Mouse (Mus musculus) kidney, postnatal 0 days (tissue): ENCODE data around the gene Uprt. TPM values are rescaled to one million over a fixed set of nuclear protein-coding genes. Genes with fewer than 3 reads are reported as not detected.

Experiments
- ATAC-seq: fragments of 200-750 bp; cut with Nextera tagmentation; replicated peaks from 2 replicates; pipeline ENCODE4 v1.8.0; 2017; ENCODE audit warnings: low read depth, moderate number of reproducible peaks, moderate TSS enrichment, moderate library complexity; ENCODE audit not compliant: low FRiP score
- DNase-seq: peaks from one replicate; pipeline ENCODE4 v3.0.0-alpha.2; 2016; ENCODE audit warnings: low spot score
- H3K27ac ChIP-seq: fragments of 300-500 bp; sonication (generic); 2 replicates; pipeline ENCODE4 v1.5.1; 2014; ENCODE audit warnings: mild to moderate bottlenecking
- H3K27me3 ChIP-seq: fragments of 300-500 bp; sonication (generic); 2 replicates; pipeline ENCODE4 v1.6.1; 2014; ENCODE audit warnings: low read length, mixed read lengths; ENCODE audit not compliant: insufficient read depth
- H3K36me3 ChIP-seq: fragments of 300-500 bp; sonication (generic); 2 replicates; pipeline ENCODE4 v1.6.1; 2014; ENCODE audit warnings: low read length, mixed read lengths; ENCODE audit not compliant: insufficient read depth
- H3K4me1 ChIP-seq: fragments of 300-500 bp; sonication (generic); replicated peaks from 2 replicates; pipeline ENCODE4 v1.6.1; 2014; ENCODE audit warnings: antibody characterized with exemption, low read length, mixed read lengths; ENCODE audit not compliant: insufficient read depth
- H3K4me2 ChIP-seq: fragments of 300-500 bp; sonication (generic); 2 replicates; pipeline ENCODE4 v1.6.1; 2014; ENCODE audit warnings: mild to moderate bottlenecking, low read length, moderate library complexity, mixed read lengths
- H3K4me3 ChIP-seq: fragments of 300-500 bp; sonication (generic); replicated peaks from 2 replicates; pipeline ENCODE4 v1.5.1; 2014; ENCODE audit warnings: low read depth, low read length
- H3K9ac ChIP-seq: fragments of 300-500 bp; sonication (generic); 2 replicates; pipeline ENCODE4 v1.6.1; 2014; ENCODE audit warnings: low read depth, low read length
- H3K9me3 ChIP-seq: fragments of 300-500 bp; sonication (generic); replicated peaks from 2 replicates; pipeline ENCODE4 v1.6.1; 2016; ENCODE audit warnings: low read length, inconsistent platforms, mixed read lengths
- CTCF ChIP-seq: IDR thresholded peaks from 2 replicates; pipeline ENCODE4 v1.5.1; 2016; ENCODE audit warnings: antibody characterized with exemption, low read depth, mild to moderate bottlenecking, moderate library complexity
- WGBS: fragments of 180-500 bp; shearing (Covaris S2); extraction: QIAGEN DNeasy Blood & Tissue Kit; methylation state at CpG from one replicate; pipeline ENCODE4 v1.1.7; 2014; 5-methylcytosine and 5-hydroxymethylcytosine counted together
- polyA plus RNA-seq: library from polyadenylated mRNA; unstranded; fragments of >200 nt; fragmentation: Nextera tagmentation; extraction: Ambion mirVana; gene quantifications from 2 replicates; pipeline ENCODE4 v1.2.1, GENCODE M21; 2015

The Uprt gene
- polyA plus RNA-seq, 1 experiment from 2014 or later: 0.79 TPM

GRCm38 (mm10) chrX:104543919-104544595, 61.4 kb downstream of the Uprt start:
- Histone ChIP-seq H3K4me3 (no peak overlapping the region), H3K27me3 (no peaks in the 10 kb centered on the region), H3K4me1 (no peaks in the 10 kb centered on the region), H3K27ac (no peak overlapping the region), H3K9ac (no peak overlapping the region), H3K9me3 (no peaks in the 10 kb centered on the region), H3K4me2 (no peak overlapping the region), H3K36me3 (no peaks in the 10 kb centered on the region)
- WGBS: 67% methylated on average over 4 of the region's 4 CpGs
- TF ChIP-seq CTCF: no peak
- ATAC-seq: no peak
- no peak for DNase-seq

DNA sequence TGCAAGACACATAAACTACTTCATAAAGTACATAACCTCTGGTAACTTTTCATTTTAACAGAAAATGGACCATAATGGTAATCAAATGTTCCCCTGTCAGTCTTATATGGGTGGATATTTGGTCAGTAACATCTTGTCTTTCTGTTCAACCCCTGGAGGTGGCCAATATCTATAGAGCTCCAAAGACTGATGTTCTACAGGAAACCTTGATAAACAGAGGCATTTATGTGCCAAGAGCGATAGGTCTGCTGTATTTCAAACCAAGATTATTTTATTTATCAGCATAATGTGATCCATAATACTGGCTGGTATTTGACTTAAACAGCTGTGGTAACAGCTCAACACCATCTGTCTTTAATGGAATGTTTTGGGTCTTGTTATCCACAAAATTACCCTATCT, 62.7 kb downstream of the Uprt start:
- H3K4me3 ChIP-seq: no peak overlapping the region
- no peaks in the 10 kb centered on the region for H3K4me1 ChIP-seq
- WGBS: 94% methylated on average over 1 of the region's 1 CpGs
- H3K9ac ChIP-seq: no peak overlapping the region
- H3K27me3 ChIP-seq: no peaks in the 10 kb centered on the region
- H3K27ac ChIP-seq: no peak overlapping the region
- H3K36me3 ChIP-seq: no peaks in the 10 kb centered on the region
- H3K9me3 ChIP-seq: no peaks in the 10 kb centered on the region
- ATAC-seq (no peak), DNase-seq (no peak)
- TF ChIP-seq CTCF: no peak
- no peak overlapping the region for H3K4me2 ChIP-seq

Other genes with a start within 250 kb of the Uprt start
- gene Abcb7, start 69.0 kb upstream of the Uprt start, polyA plus RNA-seq: 6.7 and 7.1 TPM in 2 replicates
- gene Zdhhc15, start 188.2 kb downstream of the Uprt start, polyA plus RNA-seq: 6.2 and 6.5 TPM in 2 replicates